Mouse (Mus musculus): ENCODE results near the gene Fam98b. TPM values are rescaled to one million over a fixed set of nuclear protein-coding genes. Genes with fewer than 3 reads are reported as not detected.

The Fam98b gene
- polyA plus RNA-seq, 1 experiment from 2014 or later, result 10.0 TPM

- Histone ChIP-seq H3K27me3 (replicated peaks; ENCODE audit: control insufficient read depth, insufficient read depth, low read length) (no peaks in the 10 kb centered on the region; the same call in 1 of the 2 replicates), H3K4me1 (ENCODE audit: control insufficient read depth, insufficient read depth, low read length) (peaks cover 9% of the 10 kb centered on the region; the same call in 1 of the 2 replicates), H3K27ac (replicated peaks; ENCODE audit: low read depth, low read length) (no peak overlapping the region), H3K9ac (ENCODE audit: low read depth, low read length) (no peak overlapping the region), H3K4me3 (ENCODE audit: low read depth, low read length) (no peak overlapping the region), H3K9me3 (ENCODE audit: control insufficient read depth, low read length) (no peaks in the 10 kb centered on the region), H3K4me2 (ENCODE audit: low read depth, low read length) (no peak overlapping the region), H3K36me3 (ENCODE audit: control insufficient read depth, insufficient read depth, low read length) (no peaks in the 10 kb centered on the region)
- ATAC-seq (ENCODE audit: low read depth) (no peak), DNase-seq (ENCODE audit: low spot score) (no peak)
- 92% methylated on average over 4 of the region's 4 CpGs for WGBS
Measured at GRCm38 (mm10) chr2:117219536-117219935, 30.0 kb upstream of the Fam98b start.

GRCm38 (mm10) chr2:117222651-117223050 is 26.9 kb upstream of the Fam98b start:
- no peak for ATAC-seq (ENCODE audit: low read depth)
- Histone ChIP-seq H3K9me3 (ENCODE audit: control insufficient read depth, low read length) (no peaks in the 10 kb centered on the region), H3K9ac (ENCODE audit: low read depth, low read length) (no peak overlapping the region), H3K27me3 (replicated peaks; ENCODE audit: control insufficient read depth, insufficient read depth, low read length) (no peaks in the 10 kb centered on the region; the same call in 1 of the 2 replicates), H3K4me1 (ENCODE audit: control insufficient read depth, insufficient read depth, low read length) (no peaks in the 10 kb centered on the region), H3K36me3 (ENCODE audit: control insufficient read depth, insufficient read depth, low read length) (no peaks in the 10 kb centered on the region), H3K27ac (replicated peaks; ENCODE audit: low read depth, low read length) (peak overlapping the region; percentile 63), H3K4me3 (ENCODE audit: low read depth, low read length) (no peak overlapping the region), H3K4me2 (ENCODE audit: low read depth, low read length) (no peak overlapping the region)
- 44% methylated on average over 9 of the region's 9 CpGs for WGBS
- peak; percentile 57 for DNase-seq (ENCODE audit: low spot score)

GRCm38 (mm10) chr2:117228601-117229125 is 20.9 kb upstream of the Fam98b start:
- H3K9ac ChIP-seq (ENCODE audit: low read depth, low read length), result no peak overlapping the region
- H3K9me3 ChIP-seq (ENCODE audit: control insufficient read depth, low read length), result no peaks in the 10 kb centered on the region
- H3K36me3 ChIP-seq (ENCODE audit: control insufficient read depth, insufficient read depth, low read length), result no peaks in the 10 kb centered on the region
- H3K4me1 ChIP-seq (ENCODE audit: control insufficient read depth, insufficient read depth, low read length), result no peaks in the 10 kb centered on the region
- 44% methylated on average over 11 of the region's 11 CpGs for WGBS
- no peak overlapping the region for H3K4me2 ChIP-seq (ENCODE audit: low read depth, low read length)
- H3K27ac ChIP-seq (replicated peaks; ENCODE audit: low read depth, low read length), result no peak overlapping the region
- DNase-seq (ENCODE audit: low spot score) (peak; percentile 26), ATAC-seq (ENCODE audit: low read depth) (no peak)
- H3K27me3 ChIP-seq (replicated peaks; ENCODE audit: control insufficient read depth, insufficient read depth, low read length), result peaks cover 4% of the 10 kb centered on the region
- H3K4me3 ChIP-seq (ENCODE audit: low read depth, low read length), result no peak overlapping the region

- DNase-seq (ENCODE audit: low spot score) (no peak), ATAC-seq (ENCODE audit: low read depth) (no peak)
- no peaks in the 10 kb centered on the region for H3K36me3 ChIP-seq (ENCODE audit: control insufficient read depth, insufficient read depth, low read length)
- no peak overlapping the region for H3K4me2 ChIP-seq (ENCODE audit: low read depth, low read length)
- no peaks in the 10 kb centered on the region for H3K4me1 ChIP-seq (ENCODE audit: control insufficient read depth, insufficient read depth, low read length)
- H3K27ac ChIP-seq (replicated peaks; ENCODE audit: low read depth, low read length), result no peak overlapping the region
- no peak overlapping the region for H3K4me3 ChIP-seq (ENCODE audit: low read depth, low read length)
- peaks cover 4% of the 10 kb centered on the region for H3K27me3 ChIP-seq (replicated peaks; ENCODE audit: control insufficient read depth, insufficient read depth, low read length)
- 67% methylated on average over 7 of the region's 7 CpGs for WGBS
- H3K9me3 ChIP-seq (ENCODE audit: control insufficient read depth, low read length), result no peaks in the 10 kb centered on the region
- H3K9ac ChIP-seq (ENCODE audit: low read depth, low read length), result no peak overlapping the region
Measured at GRCm38 (mm10) chr2:117230261-117230660, 19.3 kb upstream of the Fam98b start.

- Histone ChIP-seq H3K4me2 (ENCODE audit: low read depth, low read length) (0 out of 2 replicates have a peak overlapping the region, but pooled peaks have one; percentile 7), H3K27ac (replicated peaks; ENCODE audit: low read depth, low read length) (no peak overlapping the region), H3K9ac (ENCODE audit: low read depth, low read length) (no peak overlapping the region), H3K4me1 (ENCODE audit: control insufficient read depth, insufficient read depth, low read length) (no peaks in the 10 kb centered on the region), H3K27me3 (replicated peaks; ENCODE audit: control insufficient read depth, insufficient read depth, low read length) (peaks cover 4% of the 10 kb centered on the region), H3K4me3 (ENCODE audit: low read depth, low read length) (no peak overlapping the region), H3K36me3 (ENCODE audit: control insufficient read depth, insufficient read depth, low read length) (no peaks in the 10 kb centered on the region), H3K9me3 (ENCODE audit: control insufficient read depth, low read length) (no peaks in the 10 kb centered on the region)
- WGBS, result 5% methylated on average over 13 of the region's 13 CpGs
- DNase-seq (ENCODE audit: low spot score) (peak; percentile 88), ATAC-seq (ENCODE audit: low read depth) (peak; percentile 86; the same call in 1 of the 2 replicates)
Measured at GRCm38 (mm10) chr2:117231257-117231656, 18.3 kb upstream of the Fam98b start.

GRCm38 (mm10) chr2:117241953-117242352 is 7.6 kb upstream of the Fam98b start:
- H3K9me3 ChIP-seq (ENCODE audit: control insufficient read depth, low read length), result no peaks in the 10 kb centered on the region
- H3K4me2 ChIP-seq (ENCODE audit: low read depth, low read length), result no peak overlapping the region
- H3K36me3 ChIP-seq (ENCODE audit: control insufficient read depth, insufficient read depth, low read length), result no peaks in the 10 kb centered on the region
- H3K9ac ChIP-seq (ENCODE audit: low read depth, low read length), result no peak overlapping the region
- H3K4me1 ChIP-seq (ENCODE audit: control insufficient read depth, insufficient read depth, low read length), result no peaks in the 10 kb centered on the region
- no peaks in the 10 kb centered on the region for H3K27me3 ChIP-seq (replicated peaks; ENCODE audit: control insufficient read depth, insufficient read depth, low read length)
- H3K4me3 ChIP-seq (ENCODE audit: low read depth, low read length), result no peak overlapping the region
- ATAC-seq (ENCODE audit: low read depth), result no peak
- no peak overlapping the region for H3K27ac ChIP-seq (replicated peaks; ENCODE audit: low read depth, low read length)
- 64% methylated on average over 4 of the region's 4 CpGs for WGBS
- DNase-seq (ENCODE audit: low spot score), result no peak

- peak overlapping the region; percentile 93 for H3K9ac ChIP-seq (ENCODE audit: low read depth, low read length)
- DNase-seq (ENCODE audit: low spot score), result no peak
- peak overlapping the region; percentile 91 for H3K4me3 ChIP-seq (ENCODE audit: low read depth, low read length)
- 1% methylated on average over 20 of the region's 24 CpGs for WGBS
- H3K36me3 ChIP-seq (ENCODE audit: control insufficient read depth, insufficient read depth, low read length), result no peaks in the 10 kb centered on the region
- peaks cover 8% of the 10 kb centered on the region for H3K4me1 ChIP-seq (ENCODE audit: control insufficient read depth, insufficient read depth, low read length)
- H3K9me3 ChIP-seq (ENCODE audit: control insufficient read depth, low read length), result no peaks in the 10 kb centered on the region
- no peaks in the 10 kb centered on the region for H3K27me3 ChIP-seq (replicated peaks; ENCODE audit: control insufficient read depth, insufficient read depth, low read length)
- peak; percentile 65 for ATAC-seq (ENCODE audit: low read depth)
- H3K4me2 ChIP-seq (ENCODE audit: low read depth, low read length), result peak overlapping the region; percentile 88
- H3K27ac ChIP-seq (replicated peaks; ENCODE audit: low read depth, low read length), result peak overlapping the region; percentile 90
Measured at GRCm38 (mm10) chr2:117250001-117250510, 517 bp downstream of the Fam98b start.

- DNase-seq (ENCODE audit: low spot score) (no peak), ATAC-seq (ENCODE audit: low read depth) (no peak)
- Histone ChIP-seq H3K27ac (replicated peaks; ENCODE audit: low read depth, low read length) (no peak overlapping the region), H3K4me1 (ENCODE audit: control insufficient read depth, insufficient read depth, low read length) (peaks cover 7% of the 10 kb centered on the region), H3K4me2 (ENCODE audit: low read depth, low read length) (no peak overlapping the region), H3K4me3 (ENCODE audit: low read depth, low read length) (no peak overlapping the region), H3K27me3 (replicated peaks; ENCODE audit: control insufficient read depth, insufficient read depth, low read length) (no peaks in the 10 kb centered on the region), H3K36me3 (ENCODE audit: control insufficient read depth, insufficient read depth, low read length) (peaks cover 17% of the 10 kb centered on the region; the same call in 1 of the 2 replicates), H3K9me3 (ENCODE audit: control insufficient read depth, low read length) (no peaks in the 10 kb centered on the region), H3K9ac (ENCODE audit: low read depth, low read length) (no peak overlapping the region)
- WGBS, result 96% methylated on average over 2 of the region's 2 CpGs
Measured at GRCm38 (mm10) chr2:117255415-117255814, 5.9 kb downstream of the Fam98b start.

GRCm38 (mm10) chr2:117257617-117258016 is 8.1 kb downstream of the Fam98b start:
- DNase-seq (ENCODE audit: low spot score) (no peak), ATAC-seq (ENCODE audit: low read depth) (no peak)
- H3K27me3 ChIP-seq (replicated peaks; ENCODE audit: control insufficient read depth, insufficient read depth, low read length), result no peaks in the 10 kb centered on the region
- H3K36me3 ChIP-seq (ENCODE audit: control insufficient read depth, insufficient read depth, low read length), result peaks cover 31% of the 10 kb centered on the region; the same call in 1 of the 2 replicates
- no peaks in the 10 kb centered on the region for H3K9me3 ChIP-seq (ENCODE audit: control insufficient read depth, low read length)
- H3K4me1 ChIP-seq (ENCODE audit: control insufficient read depth, insufficient read depth, low read length), result no peaks in the 10 kb centered on the region
- no peak overlapping the region for H3K4me3 ChIP-seq (ENCODE audit: low read depth, low read length)
- WGBS, result 86% methylated on average over 1 of the region's 1 CpGs
- no peak overlapping the region for H3K4me2 ChIP-seq (ENCODE audit: low read depth, low read length)
- H3K27ac ChIP-seq (replicated peaks; ENCODE audit: low read depth, low read length), result no peak overlapping the region
- no peak overlapping the region for H3K9ac ChIP-seq (ENCODE audit: low read depth, low read length)

Data from embryonic facial prominence, embryonic 14.5 days (tissue).